Mouse (Mus musculus) gastrocnemius, adult 8-10 months (tissue): ENCODE results near the gene Actc1. TPM values are rescaled to one million over a fixed set of nuclear protein-coding genes. Genes with fewer than 3 reads are reported as not detected.

Experiments
- DNase-seq, 2 experiments: peaks; one replicate each; pipeline ENCODE4 v3.0.0; 2022; ENCODE audit warnings: low spot score in 2 of 2
- total RNA-seq, 4 experiments: library from RNA; stranded (reverse); gene quantifications; 2 replicates each; pipeline ENCODE4 v1.2.4; 2022

Gene Actc1
- total RNA-seq, result 100 to 1,000 TPM in 1 of 4 experiments, 10 to 100 TPM in 3; 39.7 to 199 (median 83.9) TPM

- no peak for DNase-seq
Measured at GRCm38 (mm10) chr2:114052696-114053598, at the start of gene Actc1. TSS of gene Actc1 (minus strand) at chr2:114053548.

- no peak for DNase-seq
Measured at GRCm38 (mm10) chr2:114102471-114102870, 49.1 kb upstream of the Actc1 start.

- DNase-seq, result no peak
Measured at GRCm38 (mm10) chr2:114100834-114101233, 47.5 kb upstream of the Actc1 start.

DNA sequence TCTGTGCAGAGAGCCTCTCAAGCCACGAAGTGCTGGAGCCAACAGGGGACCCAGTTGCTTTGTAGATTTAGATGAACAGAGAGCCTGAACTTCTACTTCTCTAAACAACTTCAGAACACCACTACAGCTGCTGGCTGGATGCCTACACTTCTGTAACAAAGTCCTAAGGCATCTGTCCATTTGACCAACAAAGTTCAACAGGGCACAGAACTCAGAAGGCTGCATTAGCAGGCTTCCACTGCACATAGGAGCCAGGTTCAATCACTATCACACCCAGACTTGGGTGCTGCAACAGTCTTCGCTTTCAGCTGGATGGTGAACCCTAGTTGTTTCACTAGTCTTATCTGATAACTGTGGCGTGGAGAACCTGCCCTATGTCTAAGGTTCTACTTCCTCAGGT lies 46.5 kb upstream of the Actc1 start:
- no peak for DNase-seq

GRCm38 (mm10) chr2:114099109-114099508 lies 45.8 kb upstream of the Actc1 start:
- DNase-seq, result no peak

DNA sequence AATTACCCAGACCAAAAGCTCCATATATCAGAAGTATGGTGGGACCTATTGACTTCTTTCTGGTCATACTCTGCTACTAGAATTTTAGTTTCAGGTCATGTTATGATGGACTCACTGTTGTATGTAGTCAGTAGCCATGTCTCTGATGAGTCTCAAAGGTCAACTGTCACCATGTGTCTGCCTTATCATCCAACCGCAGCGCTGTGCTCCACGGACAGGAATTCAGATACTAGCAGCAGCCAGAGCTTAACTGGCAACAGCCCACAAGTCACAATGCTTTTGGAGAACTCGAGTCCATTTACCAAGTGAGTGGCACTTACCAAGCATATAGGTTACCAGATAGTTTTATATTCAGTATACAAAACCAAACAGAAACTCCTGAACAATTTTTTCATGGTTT lies 44.3 kb upstream of the Actc1 start:
- DNase-seq, result no peak

DNA sequence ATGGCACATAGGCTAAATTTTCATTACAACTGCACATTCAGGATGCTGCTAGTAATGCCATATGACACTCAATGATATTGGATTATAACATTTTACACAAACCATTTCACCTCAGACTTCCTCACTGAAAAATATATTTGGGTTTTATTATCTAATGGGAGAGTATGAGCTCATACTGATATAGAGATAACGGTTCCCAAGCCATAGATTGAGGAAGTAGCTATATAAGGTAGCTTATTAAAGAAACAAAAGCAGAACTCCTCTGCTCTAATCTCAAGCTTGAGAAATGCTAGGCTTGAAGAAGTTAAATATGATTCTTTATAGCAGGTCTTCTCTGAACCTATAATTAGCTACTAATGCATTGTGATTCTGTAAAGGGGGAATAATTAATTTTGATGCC lies 43.2 kb upstream of the Actc1 start:
- DNase-seq, result no peak

DNA sequence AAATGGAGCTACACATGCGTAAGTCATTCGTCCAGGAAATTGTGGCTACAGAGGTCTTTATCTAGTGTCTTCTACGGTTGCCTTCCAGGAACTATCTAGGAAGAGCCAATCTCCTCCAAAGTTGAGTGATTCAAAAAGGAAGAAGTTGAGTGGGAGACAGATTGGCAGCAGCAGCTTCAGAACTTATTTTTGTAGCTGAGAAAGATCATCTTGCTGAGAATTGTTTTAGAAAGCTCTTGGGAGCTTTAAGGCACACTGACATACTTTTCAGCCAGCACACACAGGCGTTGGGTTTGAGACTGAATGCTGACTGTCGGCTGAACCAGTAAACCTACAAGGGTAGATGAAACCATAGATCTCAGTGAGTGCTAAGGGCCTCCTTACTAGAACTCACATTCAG lies 42.0 kb upstream of the Actc1 start:
- no peak for DNase-seq

- DNase-seq, result no peak
Measured at GRCm38 (mm10) chr2:114094696-114095095, 41.3 kb upstream of the Actc1 start.

- no peak for DNase-seq
Measured at GRCm38 (mm10) chr2:114093577-114093976, 40.2 kb upstream of the Actc1 start.

GRCm38 (mm10) chr2:114089862-114090261 lies 36.5 kb upstream of the Actc1 start:
- no peak for DNase-seq

- peak in 1 of 2 experiments; percentile 23 for DNase-seq
Measured at GRCm38 (mm10) chr2:114087271-114087670, 33.9 kb upstream of the Actc1 start.

DNA sequence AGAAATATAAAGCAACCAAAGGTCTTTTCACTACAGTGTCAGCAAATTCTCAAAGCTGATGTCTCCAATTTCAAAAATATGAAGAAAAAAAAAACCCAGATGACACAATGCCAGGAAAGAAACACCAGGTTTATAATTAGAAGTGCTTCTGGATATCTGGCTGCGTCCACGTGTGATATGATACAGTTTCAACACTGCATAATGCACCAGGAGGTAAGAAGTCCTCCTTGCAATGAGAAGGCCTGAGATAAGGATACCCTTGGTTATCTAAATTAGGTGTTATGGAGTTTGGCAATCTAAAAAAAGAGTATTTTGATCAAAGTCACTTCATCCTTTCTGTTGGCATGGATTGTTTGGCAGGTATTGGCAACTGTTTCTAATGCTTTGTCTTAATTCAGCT lies 18.5 kb upstream of the Actc1 start:
- DNase-seq, result no peak

- DNase-seq, result no peak
Measured at GRCm38 (mm10) chr2:114066226-114066625, 12.9 kb upstream of the Actc1 start.

- DNase-seq, result no peak
Measured at GRCm38 (mm10) chr2:114064004-114064403, 10.7 kb upstream of the Actc1 start.

GRCm38 (mm10) chr2:114060071-114060591 lies 6.8 kb upstream of the Actc1 start:
- no peak for DNase-seq

DNA sequence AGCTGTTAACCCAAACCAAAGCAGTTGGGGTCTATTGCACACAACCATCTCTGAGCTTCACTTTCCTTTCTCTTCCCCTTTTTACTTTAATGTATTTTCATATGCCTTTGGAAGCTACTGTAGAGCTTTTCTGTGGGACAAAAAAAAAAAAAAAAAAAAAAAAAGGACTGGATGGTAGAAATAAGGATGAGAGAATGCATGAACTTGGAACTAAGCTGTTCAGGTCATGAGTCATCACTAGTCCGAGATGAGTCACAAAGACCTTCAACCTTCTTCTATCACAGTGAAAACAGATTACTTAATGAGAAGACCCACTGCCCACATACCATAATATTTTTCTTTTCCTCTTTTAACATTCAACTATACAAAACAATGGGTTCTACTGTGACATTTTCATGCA lies 6.3 kb upstream of the Actc1 start:
- DNase-seq, result no peak

GRCm38 (mm10) chr2:114058226-114058796 lies 5.0 kb upstream of the Actc1 start:
- no peak for DNase-seq

DNA sequence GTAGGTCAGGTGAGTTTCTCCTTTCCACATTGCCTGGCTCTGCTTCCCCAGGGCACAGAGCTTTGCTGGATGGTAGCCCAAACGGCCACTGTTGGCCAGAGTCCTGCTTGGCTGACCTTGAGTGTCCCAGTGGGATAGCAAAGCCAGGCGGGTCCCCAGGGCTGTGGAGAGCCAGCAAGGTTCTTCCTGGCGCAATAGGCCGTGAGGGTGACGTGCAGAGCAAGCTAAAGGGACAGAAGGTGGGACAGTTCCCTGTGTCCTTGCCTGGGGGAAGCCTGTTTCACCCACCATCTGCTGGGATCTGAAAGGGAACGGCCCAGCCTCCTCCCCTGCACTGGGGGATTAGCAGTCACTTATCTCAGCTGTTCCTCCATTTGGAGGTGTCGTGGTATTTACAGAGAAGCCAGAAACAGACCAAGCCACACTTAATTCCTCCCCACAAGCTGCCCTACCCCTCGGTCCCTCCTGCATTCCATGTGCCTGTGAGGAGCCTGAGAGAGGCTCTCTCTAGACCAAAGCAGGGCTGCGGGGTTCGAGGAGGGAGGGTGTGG lies 4.0 kb upstream of the Actc1 start:
- DNase-seq, result peak; percentile 52 to 75

DNA sequence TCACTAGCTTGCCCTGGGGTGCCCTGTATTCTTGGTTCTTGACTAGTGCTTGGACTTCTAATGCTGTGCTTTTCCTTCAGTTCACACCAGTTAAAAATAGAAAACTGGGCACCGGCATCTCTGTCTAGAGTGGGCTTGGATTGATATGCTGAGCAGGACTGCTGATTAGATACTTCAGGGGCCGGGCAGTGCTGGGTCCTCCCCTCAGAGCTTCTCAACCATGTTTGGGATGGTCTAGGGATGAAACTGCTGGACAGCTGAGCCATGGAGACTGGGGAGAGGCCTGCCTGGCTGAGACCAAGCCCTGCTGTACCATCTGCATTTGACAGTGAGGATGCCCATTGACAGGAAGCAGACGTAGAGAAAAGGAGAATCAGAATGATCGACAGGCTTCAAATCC lies 781 bp upstream of the Actc1 start:
- no peak for DNase-seq

GRCm38 (mm10) chr2:114051871-114052241 lies 1.5 kb downstream of the Actc1 start:
- no peak for DNase-seq

DNA sequence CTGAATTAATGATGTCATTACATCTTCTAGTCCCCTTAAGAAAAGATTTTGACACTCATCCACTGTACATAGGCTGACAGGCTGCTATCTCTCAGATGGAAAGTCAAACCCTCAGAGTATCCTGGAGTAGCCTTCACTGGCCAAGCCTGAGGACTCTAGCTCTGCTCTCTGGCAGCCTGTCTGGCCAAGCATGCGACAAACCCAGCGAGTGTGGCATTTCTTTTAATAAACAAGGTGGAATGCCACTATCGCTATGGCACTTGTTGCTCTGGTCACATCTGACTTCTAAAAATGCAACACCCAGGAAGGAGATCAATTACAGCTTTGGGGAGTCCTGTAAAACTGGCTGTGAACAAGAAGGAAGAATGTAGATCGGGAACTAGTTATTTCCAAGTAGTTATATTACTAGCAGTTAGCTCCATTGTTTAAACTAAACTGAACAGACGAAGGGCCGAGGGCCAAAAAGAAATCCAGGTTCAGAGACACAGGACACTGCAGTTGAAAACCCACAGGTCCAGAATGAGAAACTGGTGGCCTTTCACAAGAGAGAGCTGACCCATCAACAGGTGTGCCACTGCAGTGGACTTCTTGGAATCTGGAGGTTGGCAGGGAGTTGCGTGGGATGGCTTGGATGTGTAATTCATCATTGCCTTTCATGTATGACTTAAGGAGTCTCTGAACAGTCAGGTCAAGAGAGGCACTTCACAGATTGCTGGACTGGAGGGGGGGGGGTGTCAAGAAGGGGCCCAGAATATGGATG lies 2.1 kb downstream of the Actc1 start:
- DNase-seq, result no peak
